ENCODE assay signal across 30 mouse cellular contexts in the genomic region with DNA sequence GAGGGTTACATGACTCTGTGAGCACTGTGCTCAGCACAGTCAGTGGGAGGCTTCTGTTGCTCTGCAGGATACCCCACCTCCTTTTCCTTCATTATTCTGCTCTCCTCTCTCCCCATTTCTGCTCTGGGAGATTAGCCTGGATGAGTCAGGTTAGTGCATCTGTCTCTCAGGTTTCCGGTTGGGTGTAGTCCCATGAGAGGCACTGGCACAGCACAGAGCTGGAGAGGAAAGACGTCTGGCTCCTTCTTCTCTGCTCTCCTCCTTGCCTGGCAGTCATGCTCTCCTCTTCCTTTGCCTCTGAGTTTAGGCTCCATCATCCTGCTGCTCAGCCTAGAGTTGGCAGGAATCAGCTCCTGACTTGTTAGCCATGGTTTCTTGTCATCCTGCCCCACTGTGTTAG. TPM values are rescaled to one million over a fixed set of nuclear protein-coding genes. Genes with fewer than 3 reads are reported as not detected.
"Had no signal": no experiment of that assay in that cellular context is flagged by ENCODE, and none has a peak within 500 bp of the region (broad histone marks: within the 10 kb centered on the region; RNA-seq: fewer than 3 reads in every experiment).

No protein-coding gene starts in this region.

- ATAC-seq: hindbrain, embryonic 16.5 days; inflammation-experienced regulatory T-cells, adult 6 months; intestine, embryonic 15.5 days; intestine, postnatal 0 days; liver, embryonic 12.5 days had no signal

- H3K4me3 ChIP-seq: gastrocnemius, adult 2 months; heart, embryonic 10.5 days; heart, embryonic 12.5 days; hindbrain, embryonic 10.5 days; hindbrain, embryonic 12.5 days; intestine, embryonic 15.5 days; layer of hippocampus, adult 2 months; left cerebral cortex, adult 2 months; limb, embryonic 10.5 days; limb, embryonic 12.5 days; liver, embryonic 12.5 days had no signal

- DNase-seq: gastrocnemius, adult 2 months; gastrocnemius, postnatal 10 days; gastrocnemius, postnatal 25 days; heart, adult 18-20 months; heart, postnatal 10 days; heart, postnatal 4 days; kidney, adult 18-20 months; kidney, adult 8-10 months; kidney, postnatal 10 days; kidney, postnatal 25 days; kidney, postnatal 4 days; liver had no signal

- H3K27ac ChIP-seq: gastrocnemius, adult 2 months; heart, embryonic 10.5 days; hindbrain, embryonic 10.5 days; hindbrain, embryonic 12.5 days; hindbrain, embryonic 14.5 days; intestine, embryonic 15.5 days; layer of hippocampus, adult 2 months; left cerebral cortex, adult 2 months; limb, embryonic 10.5 days; limb, embryonic 12.5 days; liver, embryonic 12.5 days had no signal

- H3K9me3 ChIP-seq: heart, embryonic 10.5 days; heart, embryonic 12.5 days; hindbrain, embryonic 10.5 days; hindbrain, embryonic 12.5 days; intestine, embryonic 15.5 days; limb, embryonic 10.5 days; limb, embryonic 12.5 days; liver, embryonic 12.5 days had no signal

- H3K9ac ChIP-seq: heart, embryonic 12.5 days; hindbrain, embryonic 12.5 days; hindbrain, embryonic 14.5 days; intestine, embryonic 15.5 days; limb, embryonic 12.5 days; liver, embryonic 12.5 days had no signal

- H3K4me1 ChIP-seq: heart, embryonic 12.5 days; hindbrain, embryonic 10.5 days; hindbrain, embryonic 12.5 days; intestine, embryonic 15.5 days; limb, embryonic 10.5 days; limb, embryonic 12.5 days; liver, embryonic 12.5 days had no signal

- H3K36me3 ChIP-seq: heart, embryonic 10.5 days; heart, embryonic 12.5 days; hindbrain, embryonic 10.5 days; hindbrain, embryonic 12.5 days; intestine, embryonic 15.5 days; limb, embryonic 10.5 days; limb, embryonic 12.5 days; liver, embryonic 12.5 days had no signal

- H3K27me3 ChIP-seq: hindbrain, embryonic 12.5 days; intestine, embryonic 15.5 days; limb, embryonic 12.5 days had no signal

- H3K4me2 ChIP-seq: heart, embryonic 12.5 days; hindbrain, embryonic 12.5 days; hindbrain, embryonic 14.5 days; intestine, embryonic 15.5 days; limb, embryonic 12.5 days; liver, embryonic 12.5 days had no signal

RNA-seq across cellular contexts. Expression of a gene that starts 35.7 kb away (rescaled TPM):
- polyA plus RNA-seq: heart, embryonic 10.5 days; heart, embryonic 12.5 days; heart, embryonic 14.5 days; heart, embryonic 16.5 days; hindbrain, embryonic 10.5 days; hindbrain, embryonic 12.5 days; hindbrain, embryonic 14.5 days; hindbrain, embryonic 16.5 days; inflammation-experienced regulatory T-cells, adult 6 months; kidney, embryonic 14.5 days; limb, embryonic 10.5 days; limb, embryonic 12.5 days; limb, embryonic 14.5 days; liver, embryonic 12.5 days had no signal
